Mouse (Mus musculus) ES-E14 (cell line): ENCODE data around the gene Rxrb.

Experiments
- CHD2 ChIP-seq: IDR thresholded peaks from 2 replicates; pipeline ENCODE4 v1.6.1; 2014; ENCODE audit warnings: mild to moderate bottlenecking, low read depth, low read length, inconsistent platforms
- HCFC1 ChIP-seq: IDR thresholded peaks from 2 replicates; pipeline ENCODE4 v1.6.1; 2012; ENCODE audit warnings: low read length, inconsistent platforms, borderline replicate concordance; ENCODE audit not compliant: insufficient read depth
- MAFK ChIP-seq: IDR thresholded peaks from 2 replicates; pipeline ENCODE4 v1.6.1; 2014; ENCODE audit warnings: mild to moderate bottlenecking, low read depth, low read length, inconsistent platforms; ENCODE audit not compliant: insufficient read depth
- ZC3H11A ChIP-seq: IDR thresholded peaks from 2 replicates; pipeline ENCODE4 v1.6.1; 2012; ENCODE audit warnings: low read depth, mild to moderate bottlenecking, inconsistent platforms, low read length, borderline replicate concordance
- ZNF384 ChIP-seq: IDR thresholded peaks from 2 replicates; pipeline ENCODE4 v1.6.1; 2012; ENCODE audit warnings: low read depth, low read length, inconsistent platforms

GRCm38 (mm10) chr17:34032174-34032632 is 591 bp downstream of the Rxrb start:
- TF ChIP-seq ZNF384 (no peak), HCFC1 (no peak), ZC3H11A (no peak), CHD2 (no peak), MAFK (no peak)
